Mouse (Mus musculus): ENCODE results near the gene Bsph2. TPM values are rescaled to one million over a fixed set of nuclear protein-coding genes. Genes with fewer than 3 reads are reported as not detected.

Gene Bsph2
- polyA plus RNA-seq (2017; shearing (Covaris generic)), result not detected

GRCm38 (mm10) chr7:13570967-13571366 lies at the start of gene Bsph2:
TSS of gene Bsph2 (minus strand) at chr7:13571067.

Other genes with a start within 250 kb of the Bsph2 start
- not detected for gene Pla2g4c, start 246.4 kb downstream of the Bsph2 start, polyA plus RNA-seq (2017; shearing (Covaris generic))
- gene Cabp5, start 172.9 kb downstream of the Bsph2 start, polyA plus RNA-seq (2017; shearing (Covaris generic)), result not detected
- gene Bsph1, start 120.2 kb downstream of the Bsph2 start, polyA plus RNA-seq (2017; shearing (Covaris generic)), result not detected
- gene Sult2a5, start 52.9 kb upstream of the Bsph2 start, polyA plus RNA-seq (2017; shearing (Covaris generic)), result not detected
- gene Sult2a2, start 162.4 kb upstream of the Bsph2 start, polyA plus RNA-seq (2017; shearing (Covaris generic)), result not detected

Data from effector memory CD4-positive, alpha-beta T cell, adult 5 months (primary cell).